Mouse (Mus musculus) R1 (cell line): ENCODE results near the gene Cul5.
A peak's percentile ranks its signal among the peaks of the same experiment; 100 is the strongest.

ENCODE experiments used
- DNase-seq: peaks from one replicate; pipeline ENCODE4 v3.0.0-alpha.2; 2018; ENCODE audit warnings: low read depth, low spot score

Gene Cul5

DNA sequence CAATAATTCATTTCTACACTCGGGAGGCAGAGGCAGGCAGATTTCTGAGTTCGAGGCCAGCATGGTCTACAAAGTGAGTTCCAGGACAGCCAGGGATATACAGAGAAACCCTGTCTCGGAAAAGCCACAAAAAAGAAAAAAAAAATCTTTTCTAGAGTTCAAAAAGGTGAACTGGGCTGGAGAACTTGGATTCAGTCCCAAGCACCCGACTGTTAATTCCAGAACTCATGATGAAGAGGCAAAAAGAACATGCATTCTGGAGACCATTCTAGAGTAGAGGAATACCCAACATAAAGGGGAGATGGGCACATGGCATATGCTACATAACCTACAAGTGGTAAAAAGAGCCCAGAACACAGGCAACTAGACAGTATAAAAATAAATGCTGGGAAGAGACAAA, 62.0 kb downstream of the Cul5 start:
- no peak for DNase-seq

DNA sequence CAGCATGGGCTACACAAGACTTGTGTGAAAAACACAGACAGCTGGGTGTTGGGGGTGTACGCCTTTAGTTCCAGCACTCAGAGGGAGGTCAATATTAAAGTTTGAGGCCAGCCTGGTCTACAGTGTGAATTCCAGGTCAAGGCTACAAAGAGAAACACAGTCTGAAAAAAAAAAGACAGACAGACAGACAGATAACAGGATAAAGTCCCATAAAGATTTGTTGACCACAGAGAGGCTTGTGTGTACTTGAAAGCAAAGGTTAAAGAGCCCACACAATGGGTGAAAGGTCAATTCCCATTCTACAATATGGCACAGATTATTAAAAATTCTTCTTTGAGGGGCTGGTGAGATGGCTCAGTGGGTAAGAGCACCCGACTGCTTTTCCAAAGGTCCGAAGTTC, 62.6 kb downstream of the Cul5 start:
- no peak for DNase-seq

DNA sequence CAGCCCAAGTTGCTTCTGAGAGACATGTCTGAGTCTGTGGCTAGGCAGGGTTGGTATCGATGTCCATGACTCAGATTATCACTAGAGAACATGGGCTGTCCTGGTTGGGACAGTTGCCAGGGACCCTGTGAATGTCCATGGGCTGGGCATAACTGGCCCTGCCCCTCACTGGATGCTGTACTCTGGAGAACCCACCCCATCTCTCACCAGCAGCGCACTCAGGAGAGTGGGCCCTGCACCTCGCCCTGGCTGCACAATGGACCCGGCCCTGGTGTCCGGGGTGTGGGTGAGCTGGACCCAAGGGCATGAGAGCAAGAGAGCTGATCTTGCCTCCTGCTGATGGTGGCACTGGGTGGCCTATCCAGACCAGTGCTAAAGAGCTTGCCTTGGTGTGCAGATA, 64.9 kb downstream of the Cul5 start:
- no peak for DNase-seq

DNA sequence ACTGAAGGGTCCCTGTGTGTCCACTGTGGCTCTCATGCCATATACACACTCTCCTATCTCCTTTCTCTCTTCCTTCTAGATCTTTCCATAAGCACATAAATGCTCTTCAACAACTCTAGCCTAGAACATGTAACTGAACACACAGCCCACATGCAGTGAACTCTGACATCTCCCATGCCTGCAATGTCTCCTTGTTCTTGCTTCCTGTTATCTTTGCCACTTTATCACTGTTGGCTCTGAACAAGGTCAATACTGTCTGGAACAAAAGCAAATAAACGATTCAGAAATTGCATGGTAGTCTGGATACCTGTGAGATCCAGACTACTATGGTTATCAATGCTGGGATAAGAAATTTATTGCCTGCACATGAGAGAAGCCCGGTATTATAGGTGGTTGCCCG, 66.0 kb downstream of the Cul5 start:
- no peak for DNase-seq

DNA sequence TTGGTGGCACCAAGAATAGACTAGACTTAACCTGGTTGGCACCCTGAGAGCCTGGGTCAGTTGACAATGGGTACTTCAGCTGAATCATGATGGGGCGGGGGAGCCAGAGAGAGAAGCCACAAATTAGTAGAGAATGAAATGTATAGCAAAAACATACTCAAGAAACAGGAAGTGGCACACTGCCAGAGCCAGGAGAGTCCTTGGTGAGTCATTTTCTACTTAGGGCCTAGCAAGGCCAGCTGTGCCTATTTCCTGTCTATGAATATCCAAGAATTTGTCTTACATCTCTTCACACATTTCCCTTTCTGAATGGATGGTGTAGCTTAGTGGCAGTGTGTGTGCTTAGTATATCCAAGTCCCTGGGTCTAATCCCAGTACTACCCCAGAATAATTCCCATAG, 66.4 kb downstream of the Cul5 start:
- no peak for DNase-seq

DNA sequence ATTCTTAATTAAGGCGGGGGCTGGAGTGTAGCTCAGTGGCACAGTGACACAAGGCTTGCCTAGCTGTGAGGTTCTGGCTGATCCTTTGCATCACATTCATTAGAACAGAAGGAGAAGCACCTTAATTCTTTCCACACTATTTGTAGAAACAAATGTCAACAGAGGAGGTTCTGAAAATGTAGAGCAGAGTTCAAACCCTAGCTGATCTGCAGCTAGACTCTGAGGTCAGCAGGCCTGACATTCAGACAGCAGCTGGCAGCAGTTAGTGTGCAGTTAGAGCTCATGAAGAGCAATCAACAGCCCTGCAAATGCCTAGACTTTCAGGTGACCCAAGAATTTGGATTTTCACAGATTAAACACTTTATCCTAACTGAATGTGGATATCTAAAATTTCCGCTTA, 68.3 kb downstream of the Cul5 start:
- no peak for DNase-seq

DNA sequence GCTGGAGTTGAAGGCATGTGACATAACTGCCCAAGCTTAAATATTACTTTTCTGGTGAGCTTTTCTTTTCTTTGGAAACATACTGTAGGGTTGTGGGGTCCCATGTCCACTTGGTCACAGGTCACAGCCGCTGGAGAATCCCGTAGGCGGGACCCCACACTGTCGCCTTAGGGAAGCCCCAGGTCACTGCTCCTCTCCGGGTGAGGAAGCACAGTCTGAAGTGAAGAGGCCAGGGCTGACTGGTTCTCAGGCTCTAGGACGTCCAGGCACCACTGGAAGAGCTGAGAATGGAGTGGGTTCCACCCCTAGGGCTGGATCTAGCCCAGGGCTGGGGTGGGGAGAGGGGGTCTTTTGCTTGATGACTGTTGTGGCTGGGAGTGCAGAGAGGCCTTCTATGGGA, 71.2 kb downstream of the Cul5 start:
- DNase-seq, result no peak

DNA sequence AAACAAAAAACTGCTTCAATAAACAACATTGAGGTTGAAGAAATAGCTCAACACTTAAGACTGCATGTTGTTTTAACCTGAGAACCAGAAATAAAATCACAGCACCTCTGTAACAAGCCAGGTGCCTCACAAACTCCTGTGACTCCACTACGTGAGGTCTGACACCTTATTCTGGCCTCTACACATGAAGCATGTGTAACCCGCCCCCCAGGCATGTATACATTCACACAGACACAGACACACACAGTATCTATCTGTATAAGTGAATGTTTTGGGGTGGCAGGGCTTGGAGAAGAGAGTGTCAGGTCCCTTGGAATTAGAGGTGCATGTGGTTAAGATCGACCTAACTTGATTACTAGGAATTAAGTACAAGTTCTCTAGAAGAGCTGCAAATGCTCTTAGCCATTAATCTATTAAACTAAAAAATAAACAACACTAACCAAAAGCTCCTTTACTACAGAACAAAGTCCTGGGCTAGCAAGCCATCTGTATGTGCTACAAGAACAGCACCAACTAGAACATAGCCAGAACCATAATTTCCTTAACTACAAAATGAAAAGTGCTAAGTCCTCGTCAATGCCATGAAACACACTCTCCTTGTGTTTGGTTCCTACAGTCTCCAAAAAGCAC, 72.7 kb downstream of the Cul5 start:
- DNase-seq, result no peak

DNA sequence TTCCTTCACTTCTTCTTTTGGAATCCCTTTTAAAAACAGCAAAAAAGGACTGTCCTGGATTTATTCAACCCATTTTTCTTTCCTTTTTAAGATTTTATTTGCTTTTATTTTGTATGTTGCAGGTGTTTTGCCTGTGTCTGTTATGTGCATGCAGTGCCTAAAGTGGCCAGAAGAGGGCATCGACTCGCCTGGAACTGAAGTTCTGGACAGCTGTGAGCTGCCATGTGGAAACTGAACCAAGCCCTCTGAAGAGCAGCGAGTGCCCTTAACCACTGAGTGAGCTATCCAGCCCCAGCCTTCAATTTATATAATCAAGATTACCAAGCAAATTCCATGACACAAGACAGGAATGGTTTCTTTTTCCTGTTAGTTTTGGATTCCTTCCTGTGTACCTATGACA, 75.0 kb downstream of the Cul5 start:
- DNase-seq, result peak; percentile 80

DNA sequence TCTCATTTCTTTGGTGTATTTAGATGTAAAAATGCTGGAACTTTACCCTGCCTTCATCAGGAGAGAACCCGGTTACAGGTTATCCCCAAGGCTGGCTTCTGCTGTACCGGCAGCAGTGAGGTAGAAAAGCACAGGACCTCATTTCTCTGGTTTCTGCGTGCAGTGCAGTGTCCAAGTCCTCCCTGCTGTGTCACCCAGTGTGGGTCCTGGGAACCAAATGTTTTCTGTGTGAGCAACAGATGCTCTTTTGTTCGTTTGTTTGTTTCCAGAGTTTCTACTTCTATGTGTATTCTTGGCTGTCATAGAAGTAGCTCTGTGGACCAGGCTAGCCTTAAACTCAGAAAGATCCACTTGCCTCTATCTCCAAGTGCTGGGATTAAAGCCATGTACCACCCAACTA, 87.9 kb downstream of the Cul5 start:
- peak; percentile 21 for DNase-seq

DNA sequence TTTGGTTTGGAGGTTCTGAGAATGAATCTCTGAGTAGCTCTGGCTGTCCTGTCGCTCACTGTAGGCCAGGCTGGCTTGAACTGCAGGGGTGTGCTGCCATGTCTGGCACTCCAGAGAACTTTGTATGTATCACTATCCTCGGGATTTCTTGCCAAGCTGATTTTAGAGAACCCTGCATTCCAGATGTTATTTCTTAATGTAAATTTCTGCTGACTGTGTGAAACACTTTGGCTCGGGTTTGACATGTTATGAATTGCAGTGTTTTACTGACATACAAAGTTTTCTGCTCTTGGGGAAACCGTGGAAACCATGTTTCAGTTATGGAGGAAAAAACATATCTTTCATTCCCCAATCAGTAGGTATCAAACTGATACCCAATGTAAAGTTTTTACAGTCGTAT, 94.1 kb downstream of the Cul5 start:
- no peak for DNase-seq

DNA sequence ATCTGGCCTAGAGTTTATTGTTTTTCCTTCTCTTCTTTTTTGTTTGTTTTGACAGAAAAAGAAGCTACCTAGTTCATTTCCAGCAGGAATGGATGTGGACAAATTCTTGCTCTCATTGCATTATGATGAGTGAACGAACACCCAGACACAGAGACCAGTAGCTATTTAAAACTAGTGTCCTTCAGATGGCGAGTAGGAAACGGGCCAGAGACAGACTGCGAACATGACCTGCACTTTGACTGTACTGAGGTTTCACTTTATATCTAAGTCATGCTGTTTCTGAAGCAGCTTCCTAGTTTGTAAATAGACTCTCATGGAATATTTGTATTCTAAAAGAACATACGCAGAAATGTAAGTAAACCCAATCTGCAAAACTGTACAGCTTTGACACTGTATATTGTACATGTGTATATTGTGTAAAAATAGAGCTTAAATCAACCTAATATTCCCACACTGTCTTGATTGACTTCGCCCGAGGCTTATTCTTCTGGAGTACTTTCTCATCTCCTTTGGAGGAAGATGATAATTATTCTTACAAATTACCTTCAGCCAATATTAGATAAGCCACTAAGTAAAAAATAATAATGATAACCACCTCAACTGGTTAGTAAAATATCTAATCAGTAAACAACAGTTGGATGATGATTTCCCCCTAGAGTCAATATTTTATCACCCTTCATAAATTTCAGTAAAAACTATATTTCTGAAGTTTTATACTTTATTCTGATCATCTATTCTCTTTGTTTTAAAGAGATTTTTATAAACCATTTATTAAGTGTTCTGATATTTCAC, 97.1 kb downstream of the Cul5 start:
- no peak for DNase-seq

DNA sequence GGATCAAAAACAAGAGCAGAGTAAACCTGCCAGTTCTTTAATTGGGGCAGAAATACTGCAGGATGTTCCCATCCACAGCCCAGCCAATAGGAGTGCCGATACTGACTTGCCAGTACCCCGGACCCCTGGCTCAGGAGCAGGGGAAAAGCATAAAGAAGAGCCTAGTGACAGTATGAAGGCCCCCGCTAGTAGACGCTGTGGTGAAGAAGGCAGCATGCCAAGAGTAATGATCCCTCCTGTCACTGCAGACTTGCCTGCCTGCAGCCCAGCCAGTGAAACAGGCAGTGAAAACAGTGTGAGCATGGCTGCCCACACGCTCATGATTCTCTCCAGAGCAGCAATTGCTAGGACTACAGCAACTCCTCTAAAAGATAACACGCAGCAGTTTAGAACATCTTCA, 99.2 kb downstream of the Cul5 start:
- peak; percentile 78 for DNase-seq
